Mouse (Mus musculus) ES-CJ7 (cell line): ENCODE measurements around the gene Mfsd12.
A peak's percentile ranks its signal among the peaks of the same experiment; 100 is the strongest.

ENCODE experiments used
- DNase-seq: peaks from one replicate; pipeline ENCODE4 v3.0.0; 2011; ENCODE audit warnings: low read depth, low spot score

Mfsd12 gene

DNA sequence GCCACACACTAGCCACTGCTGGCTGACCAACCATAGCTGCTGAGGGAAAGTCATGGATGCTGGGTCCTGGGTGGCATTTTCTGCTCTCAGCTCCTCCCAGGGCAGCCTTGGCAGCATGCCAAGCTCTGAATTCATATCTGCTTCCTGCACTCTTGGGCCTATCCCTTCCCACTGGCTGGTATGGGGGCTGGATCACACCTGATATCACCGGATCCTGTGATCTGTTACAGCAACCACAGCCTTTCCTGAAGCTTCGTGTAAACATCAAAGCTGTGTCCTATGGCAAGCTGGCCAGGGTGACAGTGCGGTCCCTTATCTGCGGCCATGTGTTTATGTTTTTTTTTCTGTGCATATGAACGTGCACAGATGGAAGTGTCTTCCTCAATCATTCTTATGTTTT is 24.7 kb downstream of the Mfsd12 start:
- no peak for DNase-seq

DNA sequence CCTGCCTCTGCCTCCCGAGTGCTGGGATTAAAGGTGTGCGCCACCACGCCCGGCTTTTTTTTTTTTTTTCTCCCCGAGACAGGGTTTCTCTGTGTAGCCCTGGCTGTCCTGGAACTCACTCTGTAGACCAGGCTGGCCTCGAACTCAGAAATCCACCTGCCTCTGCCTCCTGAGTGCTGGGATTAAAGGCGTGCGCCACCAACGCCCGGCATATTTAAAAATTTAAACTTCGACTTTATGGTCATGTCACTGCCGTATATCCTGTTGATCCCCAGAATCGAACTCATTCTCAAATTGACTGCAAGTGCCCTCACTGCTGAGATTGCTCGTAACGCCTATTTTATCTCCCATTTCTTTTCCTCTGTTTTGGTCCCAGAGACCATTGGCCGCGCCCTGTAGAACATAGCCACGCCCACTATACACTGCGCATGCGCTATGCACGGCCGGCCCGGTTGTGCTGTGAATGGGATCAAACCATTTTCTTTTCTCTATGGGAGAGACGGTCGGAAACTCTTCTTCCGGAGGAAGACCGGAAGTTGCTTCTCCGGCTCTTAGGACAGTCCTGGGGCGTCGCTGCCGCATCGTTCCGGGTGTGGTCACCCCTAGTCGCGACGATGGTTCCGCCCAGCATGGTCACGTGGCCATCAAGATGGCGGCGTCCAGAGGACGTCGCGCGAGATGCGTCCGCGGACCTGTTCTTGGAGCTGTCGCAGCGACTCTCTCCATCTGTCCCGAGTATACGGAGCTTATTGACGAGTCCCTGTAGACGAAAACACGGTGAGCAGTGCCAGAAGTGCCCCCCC is 26.7 kb downstream of the Mfsd12 start, which contains the start of the genes Dohh and Gm48551:
Gene Dohh (plus strand): TSS at position 627 of the 803 bp plus-strand sequence.
Gene Gm48551 (plus strand): TSS at position 665 of the 803 bp plus-strand sequence.
- DNase-seq: peak; percentile 100

DNA sequence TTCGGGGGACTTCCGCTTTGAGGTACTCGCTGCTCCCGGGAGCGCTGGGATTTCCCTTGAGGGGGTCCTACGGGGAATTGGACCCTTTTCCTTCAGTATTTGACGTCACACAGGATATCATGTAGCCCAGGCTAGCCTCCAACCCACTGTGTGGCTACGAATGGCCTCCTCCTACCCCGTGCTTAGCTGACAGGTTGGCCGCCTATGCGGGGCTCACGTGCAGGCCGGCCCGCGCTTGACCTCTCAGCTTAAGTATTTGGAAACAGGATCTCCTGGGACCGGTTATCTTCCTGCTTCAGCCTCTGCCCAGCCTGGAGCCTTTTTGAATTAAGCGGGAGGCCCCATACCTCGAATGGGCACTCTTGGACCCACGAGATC is 27.3 kb downstream of the Mfsd12 start:
- DNase-seq: no peak

DNA sequence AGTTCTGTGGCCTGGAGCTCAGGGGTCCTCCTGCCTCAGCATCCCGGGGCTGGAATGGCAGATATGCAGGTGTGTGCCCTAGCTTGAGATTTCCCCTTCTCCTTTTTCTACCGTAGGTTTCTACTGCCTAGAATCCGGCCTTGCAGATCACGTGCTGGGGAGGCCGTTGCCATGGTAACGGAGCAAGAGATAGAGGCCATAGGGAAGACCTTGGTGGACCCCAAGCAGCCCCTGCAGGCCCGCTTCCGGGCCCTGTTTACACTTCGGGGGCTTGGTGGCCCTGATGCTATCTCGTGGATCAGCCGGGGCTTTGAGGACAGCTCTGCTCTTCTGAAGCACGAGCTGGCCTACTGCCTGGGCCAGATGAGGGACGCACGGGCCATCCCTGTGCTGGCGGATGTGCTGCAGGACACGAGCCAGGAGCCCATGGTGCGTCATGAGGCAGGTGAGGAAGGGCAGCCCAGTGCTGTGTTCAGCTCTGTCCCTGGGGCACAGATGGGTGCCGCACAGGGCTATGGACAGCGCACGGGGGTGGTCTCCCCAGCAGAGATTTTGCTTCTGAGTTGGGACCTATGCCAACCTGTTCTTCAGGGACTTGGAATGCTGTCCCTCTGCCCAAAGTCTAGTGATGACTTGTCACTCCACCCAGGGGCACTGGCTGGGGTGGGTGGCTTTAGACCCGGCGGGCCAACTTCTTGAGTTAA is 28.5 kb downstream of the Mfsd12 start:
- no peak for DNase-seq

DNA sequence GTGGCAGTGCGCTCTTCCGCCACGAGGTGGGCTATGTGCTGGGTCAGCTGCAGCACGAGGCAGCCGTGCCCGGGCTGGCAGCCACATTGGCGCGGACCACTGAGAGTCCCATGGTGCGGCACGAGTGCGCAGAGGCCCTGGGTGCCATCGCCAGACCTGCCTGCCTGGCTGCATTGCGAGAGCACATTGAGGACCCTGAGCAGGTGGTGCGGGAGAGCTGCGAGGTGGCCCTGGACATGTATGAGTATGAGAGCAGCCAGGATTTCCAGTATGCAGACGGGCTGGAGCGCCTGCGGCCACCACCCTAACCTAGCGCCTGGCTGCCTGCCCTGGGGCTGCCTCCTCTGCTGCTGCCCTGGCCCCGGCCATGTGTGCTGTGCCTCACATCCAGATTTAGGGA is 30.4 kb downstream of the Mfsd12 start:
- DNase-seq: no peak

DNA sequence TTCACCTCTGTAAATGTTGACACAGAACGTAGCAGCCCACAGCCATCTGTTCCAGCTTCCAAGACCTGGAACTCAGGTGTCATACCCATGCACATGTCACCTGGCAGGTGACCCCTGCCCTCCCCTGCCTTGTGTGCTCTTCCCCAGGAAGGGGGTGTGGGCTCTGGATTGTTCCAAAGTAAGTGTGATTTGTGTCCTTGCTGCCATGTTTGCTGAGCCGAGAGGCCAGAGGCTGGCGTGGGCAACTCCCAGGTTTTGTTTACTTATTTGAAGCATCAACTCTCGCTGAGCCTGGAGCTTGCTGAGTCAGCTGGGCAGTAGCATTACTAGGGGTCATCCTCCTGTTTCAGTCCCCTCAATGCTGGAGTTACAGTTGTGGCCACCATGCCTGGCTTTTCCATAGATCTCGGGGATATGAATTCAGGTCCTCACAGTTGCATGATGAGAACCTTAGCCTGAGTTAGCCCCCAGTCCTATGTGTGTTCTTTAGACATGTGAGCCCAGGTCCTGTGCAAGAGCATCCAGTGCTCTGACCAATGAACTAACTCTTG is 31.3 kb downstream of the Mfsd12 start, which contains the start of gene Gm48552:
Gene Gm48552 (plus strand): TSS at position 501 of the 551 bp plus-strand sequence.
- no peak for DNase-seq

DNA sequence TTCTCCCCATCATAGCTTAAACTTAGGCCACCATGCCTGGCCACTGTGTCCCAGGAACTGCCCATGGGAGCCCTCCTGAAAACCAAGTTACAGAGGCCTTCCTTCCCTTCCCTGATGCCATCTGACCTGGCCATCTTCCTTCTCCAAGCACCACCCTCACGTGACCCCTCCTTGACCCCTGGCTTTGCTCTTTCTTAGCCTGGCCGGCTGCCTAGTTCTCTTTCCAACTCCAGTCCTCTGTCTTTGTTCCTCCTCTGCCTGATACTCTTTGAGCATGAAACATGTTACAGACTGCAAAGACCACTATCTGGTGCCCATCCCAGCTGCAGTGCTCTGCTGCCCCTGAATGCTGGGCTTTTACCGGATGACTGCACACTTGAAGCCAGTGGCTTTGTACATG is 32.1 kb downstream of the Mfsd12 start:
- no peak for DNase-seq

DNA sequence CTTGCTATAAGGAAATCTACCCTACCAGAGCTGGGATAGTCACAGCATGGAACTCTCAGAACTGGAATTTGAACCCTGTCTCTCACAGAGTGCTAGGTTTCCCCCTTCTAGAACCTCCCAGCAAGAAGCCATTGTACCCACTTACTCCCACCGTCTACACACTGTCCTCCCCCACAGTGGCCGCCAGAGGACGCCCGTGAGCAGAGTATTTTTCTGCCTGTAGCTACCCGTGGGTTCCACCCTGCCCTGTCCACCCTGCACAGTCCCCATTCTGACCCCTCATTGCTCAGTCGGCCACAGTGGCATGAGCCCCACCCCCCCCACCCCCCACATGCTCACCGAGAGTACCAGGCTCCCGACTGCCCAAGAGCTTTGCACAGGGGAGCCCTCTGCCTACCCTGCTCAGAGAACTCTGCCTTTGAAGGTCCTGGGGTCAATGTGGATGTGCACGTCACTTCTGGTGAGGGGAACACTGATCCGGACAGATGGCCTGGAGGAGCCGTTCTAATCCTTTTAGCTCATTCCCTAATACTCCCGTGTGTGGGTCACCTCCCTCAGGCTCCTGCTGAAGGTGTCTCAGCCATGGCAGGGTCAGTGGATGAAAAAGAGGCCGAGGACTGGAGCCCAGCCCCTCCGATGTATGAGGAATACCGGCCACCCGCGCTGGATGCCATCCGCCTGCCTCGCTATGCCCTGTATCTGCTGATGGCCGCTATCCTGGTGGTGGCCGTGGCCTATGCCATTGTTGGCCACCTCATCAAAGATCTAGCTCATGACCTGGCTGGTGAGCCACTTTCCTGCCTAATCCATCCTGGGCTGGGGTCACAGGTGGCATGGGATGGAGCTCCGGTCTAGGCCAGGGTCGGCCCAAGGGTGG is 32.7 kb downstream of the Mfsd12 start:
- DNase-seq: peak; percentile 57

DNA sequence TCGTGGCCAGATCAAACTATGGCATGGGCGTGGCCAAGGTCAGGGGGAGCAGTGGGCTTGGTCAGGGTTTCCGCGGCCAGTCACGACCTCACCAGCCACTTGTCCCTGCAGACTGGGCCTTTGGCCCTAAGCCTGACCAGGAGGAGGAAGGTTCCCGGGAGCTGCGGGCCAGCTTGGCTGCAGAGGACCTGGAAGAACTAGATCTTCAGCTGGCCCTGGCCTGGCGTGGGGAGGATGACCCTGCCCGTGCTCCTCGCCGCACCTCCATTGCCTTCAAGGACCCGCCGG is 33.3 kb downstream of the Mfsd12 start:
- no peak for DNase-seq

DNA sequence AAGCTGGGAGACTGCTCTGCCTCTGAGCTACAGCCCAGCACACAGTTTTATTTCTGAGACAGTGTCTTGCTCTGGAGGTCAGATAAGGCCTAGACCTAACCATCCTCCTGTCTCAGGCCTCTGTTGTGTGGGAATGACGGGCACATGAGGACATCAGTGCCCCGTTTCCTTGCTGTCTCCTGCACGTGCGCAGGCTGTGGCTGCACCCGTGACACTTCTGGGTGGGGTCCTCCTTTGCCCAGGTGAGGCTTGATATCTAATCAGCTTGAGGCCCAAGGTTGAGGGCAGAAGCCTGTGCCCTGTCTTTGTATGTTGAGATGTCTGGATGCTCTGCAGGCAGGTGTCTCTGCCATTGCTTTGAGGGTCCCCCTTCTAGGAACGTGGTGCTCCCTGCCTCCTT is 35.0 kb downstream of the Mfsd12 start:
- DNase-seq: no peak

DNA sequence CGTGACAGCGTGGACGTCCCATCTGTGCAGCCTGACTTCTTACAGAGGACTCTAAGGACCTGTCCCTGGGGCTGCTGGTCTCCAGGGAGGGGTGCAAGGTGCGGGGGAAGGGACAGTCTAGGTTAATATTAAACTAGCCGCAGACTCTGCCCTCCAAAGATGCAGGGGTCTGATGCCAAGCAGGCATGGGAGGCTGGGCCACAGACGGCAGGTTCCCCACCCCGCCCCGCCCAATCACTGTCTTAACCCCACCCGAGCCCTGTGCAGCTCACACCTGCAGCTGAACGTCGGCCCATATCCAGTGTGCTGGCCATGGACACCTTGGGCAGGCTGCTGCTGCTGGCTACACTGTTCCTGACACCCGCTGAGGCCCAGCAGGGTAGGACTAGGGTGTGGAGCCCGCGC is 35.5 kb downstream of the Mfsd12 start, which contains the start of gene Smim24:
Gene Smim24 (plus strand): TSS at position 271 of the 405 bp plus-strand sequence.
- no peak for DNase-seq

DNA sequence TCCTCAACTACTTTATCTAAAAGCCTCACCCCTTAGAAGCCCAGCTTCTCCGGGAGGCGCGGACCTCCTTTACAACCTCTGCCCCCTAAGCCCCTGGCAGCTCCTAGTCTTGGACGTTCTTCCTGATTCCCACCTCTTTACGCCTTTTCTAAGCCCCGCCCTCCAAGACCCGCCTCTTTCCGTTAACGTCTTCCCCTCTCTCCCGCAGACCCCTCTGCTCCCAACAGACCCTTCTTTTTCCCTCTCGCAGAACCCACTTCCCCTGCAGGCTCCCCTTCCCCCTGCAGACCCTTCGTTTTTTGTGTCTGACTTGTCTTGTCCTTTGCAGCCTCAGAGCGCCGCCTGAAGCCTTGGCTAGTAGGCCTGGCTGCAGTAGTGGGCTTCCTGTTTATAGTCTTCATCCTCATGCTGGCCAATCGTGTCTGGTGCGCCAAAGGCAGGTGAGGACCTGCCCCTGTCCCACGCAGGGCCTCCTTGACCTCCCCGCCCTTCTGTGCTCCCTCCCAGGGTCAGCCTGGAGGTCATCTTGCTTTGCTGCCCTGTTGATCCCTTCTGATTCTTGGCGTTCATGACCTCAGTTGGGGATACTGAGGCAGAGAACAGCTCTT is 36.3 kb downstream of the Mfsd12 start:
- no peak for DNase-seq

DNA sequence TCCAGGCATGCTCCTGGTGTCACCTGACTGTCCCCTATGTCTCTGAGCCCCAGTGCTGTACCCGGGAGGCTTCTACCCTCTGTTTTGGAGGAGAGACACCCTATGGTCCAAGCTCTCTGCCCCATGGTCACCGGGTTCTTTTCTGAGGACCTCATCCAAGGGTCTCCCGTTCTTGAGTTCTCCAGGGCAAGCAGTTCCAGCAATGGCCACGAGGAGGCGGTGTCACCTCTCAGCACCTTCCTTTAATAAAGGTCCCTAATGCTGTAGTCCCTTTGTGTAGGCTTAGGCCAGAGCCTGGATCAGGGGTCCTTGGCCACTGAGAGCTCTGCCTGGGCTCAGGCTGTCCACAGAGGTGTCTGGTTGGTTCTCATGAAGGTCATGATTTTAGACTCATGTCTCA is 37.8 kb downstream of the Mfsd12 start:
- DNase-seq: peak; percentile 80

DNA sequence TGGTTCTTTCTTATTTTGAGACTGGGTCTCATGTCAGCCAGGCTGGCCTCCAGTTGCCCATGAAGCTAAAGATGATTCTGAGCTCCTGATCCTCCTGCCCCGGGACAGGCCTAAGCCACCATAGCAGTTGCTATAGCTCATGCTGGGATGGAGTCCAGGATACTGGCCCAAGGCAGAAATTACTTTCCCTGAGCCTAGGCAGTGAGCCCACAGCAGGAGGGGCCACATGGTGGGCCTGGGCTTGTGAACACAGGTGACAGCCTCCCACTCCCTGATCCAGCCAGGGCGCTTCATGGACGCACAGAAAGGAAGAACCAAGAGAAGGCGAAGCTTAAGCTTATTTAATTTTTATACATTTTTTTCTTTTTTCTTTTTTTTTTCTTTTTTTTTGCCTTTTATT is 38.6 kb downstream of the Mfsd12 start:
- DNase-seq: no peak

DNA sequence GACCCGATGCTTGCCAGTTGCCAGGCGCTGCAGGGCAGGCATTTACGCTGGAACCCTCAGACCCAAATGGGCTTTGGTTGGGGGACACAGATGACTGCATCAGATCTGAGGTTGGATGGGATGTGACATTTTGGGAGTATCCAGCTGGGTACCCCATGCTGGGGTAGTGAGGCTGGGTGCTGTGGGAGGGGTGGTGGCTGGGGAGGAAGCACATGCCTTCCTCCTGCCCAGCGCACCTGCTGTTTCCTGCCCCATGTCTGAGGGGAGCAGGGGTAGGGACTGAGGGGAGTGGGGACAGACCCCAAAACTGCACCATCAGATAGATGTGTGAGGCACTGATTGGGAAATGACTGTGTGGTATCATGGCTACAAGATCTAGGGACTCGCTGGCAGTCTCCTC is 39.5 kb downstream of the Mfsd12 start:
- DNase-seq: no peak

DNA sequence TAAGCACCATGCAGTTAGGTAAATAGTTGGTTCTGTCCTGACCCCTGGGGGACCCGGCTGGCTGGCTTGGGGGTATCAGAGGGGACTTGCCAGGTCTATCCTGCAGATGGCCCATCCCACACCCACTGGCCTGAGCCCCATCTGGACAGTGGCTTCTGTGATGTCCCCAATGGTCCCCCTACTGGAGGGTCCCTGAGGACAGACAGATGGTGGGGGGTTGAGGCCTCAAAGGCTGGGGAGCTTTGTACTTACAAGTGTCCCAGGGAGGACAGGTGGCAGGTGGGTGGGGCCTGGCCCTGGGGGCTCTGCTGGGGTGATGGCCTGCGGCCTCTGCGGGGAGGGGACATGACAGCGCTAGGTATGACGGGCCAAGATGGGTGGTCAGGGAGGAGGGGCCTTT is 42.0 kb downstream of the Mfsd12 start:
- DNase-seq: no peak

DNA sequence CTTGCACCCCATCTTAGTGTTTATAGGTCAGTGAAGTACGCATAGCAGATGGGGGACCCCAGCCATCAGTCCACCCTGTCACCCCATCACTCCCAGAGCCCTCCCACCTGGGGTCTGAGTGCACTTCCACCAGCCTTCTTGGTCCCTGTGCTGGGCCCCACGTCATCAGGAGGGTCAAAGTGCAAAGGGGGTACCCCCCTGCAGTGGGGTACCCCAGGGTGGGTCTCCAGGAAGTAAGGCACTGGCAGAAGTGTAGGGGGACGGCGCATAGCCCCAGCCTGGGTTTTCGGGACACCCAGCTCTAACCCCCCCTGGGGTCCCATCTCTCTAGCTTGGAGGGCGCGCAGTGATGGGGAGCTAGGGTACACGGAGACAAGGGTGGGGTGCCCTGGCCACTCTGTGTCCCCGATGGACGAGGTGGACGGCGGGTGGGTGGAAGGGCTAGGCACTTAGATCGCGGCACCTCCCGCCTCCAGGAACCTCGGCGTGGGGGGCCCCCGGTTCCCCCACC is 42.6 kb downstream of the Mfsd12 start:
- DNase-seq: no peak

DNA sequence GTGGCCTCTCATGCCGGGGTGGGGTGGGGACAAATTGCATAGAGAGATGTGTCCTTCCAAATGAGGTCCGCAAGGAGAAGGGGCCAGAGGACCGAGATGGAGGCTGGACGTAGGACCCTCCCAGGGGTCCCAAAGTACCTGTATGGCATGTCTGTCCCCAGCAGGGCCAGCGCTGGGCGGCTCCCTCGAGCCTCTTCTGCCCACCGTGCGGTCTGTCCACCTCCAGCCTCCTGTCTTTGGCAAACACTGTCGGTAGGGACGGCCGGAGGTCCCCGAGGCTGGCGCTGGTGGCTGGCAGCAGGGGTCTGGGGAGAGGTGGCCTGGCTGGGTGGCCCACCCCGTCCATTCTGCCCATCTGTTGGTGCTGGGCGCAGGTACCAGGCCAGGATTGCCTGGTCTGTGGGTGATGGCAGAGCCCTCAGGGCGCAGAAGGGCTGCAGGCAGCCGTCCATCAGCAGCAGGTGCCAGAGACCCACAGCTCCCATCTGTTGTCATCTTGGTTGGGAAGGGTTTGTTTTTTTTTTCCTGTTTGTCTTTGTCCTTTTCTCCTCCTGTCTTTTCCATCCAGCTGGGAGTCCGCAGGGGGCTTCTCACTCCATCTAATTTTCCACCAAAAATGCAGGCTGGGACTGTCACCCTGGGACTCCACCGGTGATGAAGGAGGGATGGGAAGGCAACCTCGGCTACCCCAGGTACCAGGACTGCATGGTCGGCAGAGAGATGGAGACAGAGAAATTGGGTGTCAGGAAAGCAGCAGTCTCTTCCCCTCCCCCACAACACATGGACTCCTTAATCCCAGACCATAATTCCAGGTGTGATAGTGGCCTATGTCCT is 43.3 kb downstream of the Mfsd12 start:
- no peak for DNase-seq

DNA sequence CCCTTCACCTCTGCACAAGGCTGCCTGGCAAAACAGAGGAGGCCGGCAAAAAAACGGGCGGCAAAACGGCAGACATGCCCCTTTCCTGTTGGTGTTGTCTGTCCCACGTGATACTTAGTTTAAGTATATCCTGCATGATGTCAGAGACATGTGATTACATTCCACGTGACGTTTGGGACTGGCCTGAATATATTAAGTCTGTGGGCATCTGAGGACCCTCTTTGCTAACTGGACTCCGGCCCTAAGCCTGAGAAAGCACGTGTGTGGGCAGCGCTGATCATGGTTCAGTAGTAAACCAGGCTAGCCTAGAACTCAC is 43.9 kb downstream of the Mfsd12 start:
- DNase-seq: peak; percentile 86

DNA sequence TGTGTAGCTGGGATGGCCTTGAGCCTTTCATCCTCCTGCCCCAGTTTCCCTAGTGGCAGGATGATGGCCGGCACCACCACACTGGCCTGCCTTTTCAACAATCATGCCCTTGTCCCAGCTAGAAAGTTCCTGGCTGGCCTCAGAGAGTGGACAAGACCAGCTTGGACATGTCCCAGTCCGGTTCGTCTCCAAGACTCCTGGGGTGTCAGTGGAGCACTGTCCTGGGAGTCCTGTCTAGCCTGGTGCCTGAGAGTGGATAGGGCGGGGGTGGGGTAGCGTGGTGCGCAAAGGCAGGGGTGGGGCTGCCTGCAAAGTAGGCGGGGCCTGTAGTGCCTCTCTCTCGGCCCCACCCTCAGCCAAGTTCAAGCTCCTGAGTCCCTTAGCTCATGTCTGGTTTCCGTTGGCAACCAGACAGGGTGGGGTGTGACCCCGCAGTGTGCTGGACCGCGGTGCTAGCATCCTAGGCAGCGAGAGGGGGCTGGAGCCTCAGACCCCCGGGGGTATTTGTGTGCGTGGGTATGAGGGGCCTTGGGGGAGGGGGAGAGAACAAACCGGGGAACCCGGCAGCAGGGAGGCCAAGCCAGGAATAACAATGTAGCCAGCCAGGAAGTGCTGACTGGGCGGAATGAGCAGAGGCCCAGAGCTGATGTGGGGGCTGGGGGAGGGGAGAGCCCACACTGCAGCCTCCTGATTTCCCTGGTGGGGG is 44.4 kb downstream of the Mfsd12 start:
- DNase-seq: peak; percentile 98
